Mouse (Mus musculus) heart, adult 2 months (tissue): Measurements from ENCODE around the gene Gm20388. TPM values are rescaled to one million over a fixed set of nuclear protein-coding genes. Genes with fewer than 3 reads are reported as not detected.

Experiments used
- DNase-seq, 2 experiments: peaks; one replicate each; pipeline ENCODE4 v3.0.0; 2021
- H3K27ac ChIP-seq: fragments of 200-600 bp; 2 replicates; pipeline ENCODE4 v1.8.1; 2022
- H3K27me3 ChIP-seq: fragments of 200-500 bp; 2 replicates; pipeline ENCODE4 v1.6.1; 2012; ENCODE audit warnings: mild to moderate bottlenecking, low read length, inconsistent platforms, mixed read lengths; ENCODE audit not compliant: control insufficient read depth, insufficient read depth
- H3K36me3 ChIP-seq: fragments of 200-500 bp; 2 replicates; pipeline ENCODE4 v1.6.1; 2012; ENCODE audit warnings: low read length, inconsistent platforms; ENCODE audit not compliant: control insufficient read depth, insufficient read depth
- H3K4me1 ChIP-seq: fragments of 200-500 bp; 2 replicates; pipeline ENCODE4 v1.6.1; 2011; ENCODE audit warnings: low read length; ENCODE audit not compliant: control insufficient read depth, insufficient read depth
- H3K4me3 ChIP-seq: fragments of 200-600 bp; 2 replicates; pipeline ENCODE4 v1.8.1; 2022
- H3K79me2 ChIP-seq: fragments of 200-500 bp; replicated peaks from 2 replicates; pipeline ENCODE4 v1.6.1; 2012; ENCODE audit warnings: mild to moderate bottlenecking, inconsistent platforms, low read length, moderate library complexity, mixed read lengths; ENCODE audit not compliant: control insufficient read depth, insufficient read depth
- H3K9ac ChIP-seq: fragments of 200-500 bp; 2 replicates; pipeline ENCODE4 v1.6.1; 2012; ENCODE audit warnings: low read depth, mild to moderate bottlenecking, control low read depth, inconsistent platforms, low read length, mixed read lengths
- CTCF ChIP-seq: fragments of 200-600 bp; IDR thresholded peaks from 2 replicates; pipeline ENCODE4 v1.8.1; 2022; ENCODE audit warnings: antibody characterized with exemption, mild to moderate bottlenecking, moderate library complexity
- EP300 ChIP-seq: fragments of 200-500 bp; IDR thresholded peaks from 2 replicates; pipeline ENCODE4 v1.6.1; 2011; ENCODE audit warnings: low read depth, low read length, control low read depth; ENCODE audit not compliant: insufficient read depth
- POLR2A ChIP-seq: fragments of 200-500 bp; IDR thresholded peaks from 2 replicates; pipeline ENCODE4 v1.6.1; 2011; ENCODE audit warnings: mild to moderate bottlenecking, low read depth, low read length, control low read depth; ENCODE audit not compliant: insufficient read depth
- WGBS: fragments of 180-500 bp; shearing (Covaris S2); methylation state at CpG from one replicate; pipeline ENCODE4 v1.1.7; 2018; 5-methylcytosine and 5-hydroxymethylcytosine counted together
- intact Hi-C: fragments of 180-260 bp; cut with DNase I; formaldehyde crosslinking; loops from one replicate; pipeline ENCODE4 v1.15.1; 2025
- polyA plus RNA-seq: library from polyadenylated mRNA; depleted of rRNA; stranded (reverse); fragments of >200 nt; gene quantifications from 2 replicates; pipeline ENCODE4 v1.2.3, GENCODE M21; 2012
- total RNA-seq, 2 experiments: library from RNA; stranded (reverse); gene quantifications; 2 replicates each; pipeline ENCODE4 v1.2.3; 2021

Gene Gm20388
- total and polyA plus RNA-seq, 3 experiments: 1.8 to 32.3 TPM; not detected in 1

DNA sequence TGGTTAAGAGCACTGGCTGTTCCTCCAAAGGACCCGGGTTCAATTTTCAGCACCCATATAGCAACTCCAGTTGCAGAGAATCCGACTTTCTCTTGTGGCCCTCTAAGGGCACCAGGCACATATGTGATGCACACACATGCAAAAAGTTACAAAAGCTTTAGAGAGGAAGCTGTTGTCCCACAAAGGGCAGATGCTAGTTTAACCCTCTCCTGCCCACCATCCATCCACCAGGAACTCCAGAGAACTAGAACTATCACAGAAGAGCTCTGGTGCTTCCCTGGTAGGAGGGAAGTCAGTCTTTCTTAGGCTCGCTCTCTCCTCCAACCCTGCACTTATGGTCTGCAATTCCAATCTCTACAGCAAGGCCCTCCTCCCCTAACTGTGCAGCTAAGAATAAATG lies 3082.4 kb downstream of the Gm20388 start:
- WGBS: 74% methylated on average over 3 of the region's 3 CpGs
- no peaks in the 10 kb centered on the region for H3K27me3 ChIP-seq
- H3K9ac ChIP-seq: no peak overlapping the region
- peaks cover 29% of the 10 kb centered on the region for H3K79me2 ChIP-seq
- TF ChIP-seq EP300 (no peak), POLR2A (no peak), CTCF (no peak)
- H3K36me3 ChIP-seq: peaks cover 19% of the 10 kb centered on the region
- no peak for DNase-seq
- no peak overlapping the region for H3K27ac ChIP-seq
- H3K4me3 ChIP-seq: no peak overlapping the region
- H3K4me1 ChIP-seq: peaks cover 31% of the 10 kb centered on the region
- intact Hi-C loops: no loop called here

DNA sequence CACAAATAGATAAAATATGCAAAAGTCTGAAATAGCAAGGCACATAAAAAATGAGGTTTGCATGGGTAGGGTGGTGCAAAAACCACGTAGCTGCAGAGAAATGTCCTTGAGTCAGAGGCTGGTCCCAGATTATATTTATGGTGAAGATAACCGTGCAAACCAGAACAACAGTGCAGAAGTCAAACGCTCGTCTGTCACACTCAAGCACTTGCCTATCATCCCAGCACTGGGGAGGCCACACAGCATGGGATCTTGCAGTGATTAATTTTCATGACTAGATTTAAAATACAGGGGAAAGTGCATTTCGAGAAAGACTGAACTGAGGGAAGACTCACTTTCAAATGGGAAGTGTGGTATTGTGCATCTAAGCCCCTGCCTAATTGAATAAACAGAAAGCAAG lies 3083.1 kb downstream of the Gm20388 start:
- 38% methylated on average over 5 of the region's 5 CpGs for WGBS
- H3K79me2 ChIP-seq: peaks cover 30% of the 10 kb centered on the region
- H3K4me3 ChIP-seq: no peak overlapping the region
- peaks cover 26% of the 10 kb centered on the region for H3K36me3 ChIP-seq
- H3K27ac ChIP-seq: no peak overlapping the region
- TF ChIP-seq EP300 (no peak), CTCF (no peak), POLR2A (no peak)
- no peak overlapping the region for H3K9ac ChIP-seq
- peaks cover 31% of the 10 kb centered on the region for H3K4me1 ChIP-seq
- H3K27me3 ChIP-seq: no peaks in the 10 kb centered on the region
- intact Hi-C loops: no loop called here
- DNase-seq: no peak

DNA sequence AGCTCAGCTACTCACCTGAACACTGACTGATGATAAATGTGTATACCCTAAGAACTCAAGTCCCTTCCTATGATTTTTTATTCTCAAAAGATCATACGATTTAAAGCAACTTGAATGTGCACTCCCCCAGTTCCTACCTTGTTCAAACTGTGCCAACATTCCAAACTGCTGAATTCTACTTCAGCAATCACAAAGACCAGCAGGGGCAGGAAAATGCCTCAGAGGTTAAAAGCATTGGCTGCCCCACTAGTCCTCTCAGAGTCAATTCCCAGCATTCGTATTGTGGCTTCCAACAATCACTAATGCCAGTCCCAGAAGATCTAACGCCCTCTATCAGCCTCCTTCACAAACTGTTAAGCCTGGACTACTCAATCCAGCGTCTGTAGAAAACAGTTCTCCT lies 3087.3 kb downstream of the Gm20388 start:
- Histone ChIP-seq H3K4me1 (peaks cover 21% of the 10 kb centered on the region), H3K36me3 (peaks cover 28% of the 10 kb centered on the region), H3K9ac (no peak overlapping the region), H3K4me3 (no peak overlapping the region), H3K79me2 (peaks cover 16% of the 10 kb centered on the region), H3K27me3 (no peaks in the 10 kb centered on the region), H3K27ac (no peak overlapping the region)
- DNase-seq: no peak
- 23% methylated on average over 4 of the region's 4 CpGs for WGBS
- TF ChIP-seq POLR2A (no peak), CTCF (no peak), EP300 (no peak)
- intact Hi-C loops: loop anchor here (5.0 kb wide), 1 partner anchor 34 kb away; no protein-coding TSS in a partner anchor

GRCm38 (mm10) chr8:123000311-123000710 lies 3089.7 kb downstream of the Gm20388 start:
- Histone ChIP-seq H3K4me1 (peaks cover 20% of the 10 kb centered on the region), H3K27me3 (no peaks in the 10 kb centered on the region), H3K4me3 (no peak overlapping the region), H3K9ac (no peak overlapping the region), H3K79me2 (peaks cover 8% of the 10 kb centered on the region), H3K27ac (no peak overlapping the region), H3K36me3 (peaks cover 15% of the 10 kb centered on the region)
- DNase-seq: no peak
- no peak for TF ChIP-seq CTCF
- no peak for TF ChIP-seq EP300
- TF ChIP-seq POLR2A: no peak
- 30% methylated on average over 2 of the region's 2 CpGs for WGBS
- intact Hi-C loops: no loop called here

- H3K4me1 ChIP-seq: peaks cover 20% of the 10 kb centered on the region
- WGBS: 36% methylated on average over 14 of the region's 14 CpGs
- intact Hi-C loops: no loop called here
- no peak overlapping the region for H3K9ac ChIP-seq
- H3K4me3 ChIP-seq: no peak overlapping the region
- no peaks in the 10 kb centered on the region for H3K27me3 ChIP-seq
- peaks cover 3% of the 10 kb centered on the region for H3K79me2 ChIP-seq
- no peak for DNase-seq
- H3K36me3 ChIP-seq: peaks cover 19% of the 10 kb centered on the region
- TF ChIP-seq POLR2A (no peak), EP300 (0 out of 2 replicates have a peak, but pooled peaks have one; percentile 13), CTCF (no peak)
- no peak overlapping the region for H3K27ac ChIP-seq
Measured at GRCm38 (mm10) chr8:123004033-123004922, 3093.6 kb downstream of the Gm20388 start.

- H3K9ac ChIP-seq: no peak overlapping the region
- 45% methylated on average over 3 of the region's 3 CpGs for WGBS
- H3K4me1 ChIP-seq: peaks cover 18% of the 10 kb centered on the region
Measured at GRCm38 (mm10) chr8:123005328-123005727, 3094.7 kb downstream of the Gm20388 start.

More at GRCm38 (mm10) chr8:123005328-123005727, 3094.7 kb downstream of the Gm20388 start:
- Histone ChIP-seq H3K27ac (no peak overlapping the region), H3K36me3 (peaks cover 20% of the 10 kb centered on the region), H3K4me3 (no peak overlapping the region), H3K27me3 (no peaks in the 10 kb centered on the region), H3K79me2 (peaks cover 5% of the 10 kb centered on the region)
- intact Hi-C loops: no loop called here
- TF ChIP-seq POLR2A (no peak), EP300 (no peak), CTCF (no peak)
- DNase-seq: no peak
